Mouse (Mus musculus) lung, embryonic 15.5 days (tissue): ENCODE measurements around the gene Msh6. TPM values are rescaled to one million over a fixed set of nuclear protein-coding genes. Genes with fewer than 3 reads are reported as not detected.
"Not testable (repeated sequence)": the region's sequence is repeated elsewhere in the genome, so short reads cannot be mapped to it uniquely, and the experiment has no call there.

ENCODE experiments used
- ATAC-seq: fragments of 200-750 bp; cut with Nextera tagmentation; 2 replicates; pipeline ENCODE4 v1.8.0; 2017; ENCODE audit warnings: moderate number of reproducible peaks, borderline replicate concordance; ENCODE audit not compliant: low FRiP score, low TSS enrichment; ENCODE audit errors: extremely low read depth
- H3K27ac ChIP-seq: fragments of 300-500 bp; sonication (generic); 2 replicates; pipeline ENCODE4 v1.5.1; 2015; ENCODE audit warnings: moderate library complexity, mild to moderate bottlenecking, inconsistent platforms
- H3K27me3 ChIP-seq: fragments of 300-500 bp; sonication (generic); 2 replicates; pipeline ENCODE4 v1.6.1; 2015; ENCODE audit warnings: inconsistent platforms
- H3K36me3 ChIP-seq: fragments of 300-500 bp; sonication (generic); 2 replicates; pipeline ENCODE4 v1.6.1; 2015; ENCODE audit warnings: inconsistent platforms
- H3K4me1 ChIP-seq: fragments of 300-500 bp; sonication (generic); 2 replicates; pipeline ENCODE4 v1.6.1; 2015; ENCODE audit warnings: inconsistent platforms
- H3K4me2 ChIP-seq: fragments of 300-500 bp; sonication (generic); 2 replicates; pipeline ENCODE4 v1.6.1; 2015; ENCODE audit warnings: inconsistent platforms, mild to moderate bottlenecking, moderate library complexity
- H3K4me3 ChIP-seq: fragments of 300-500 bp; sonication (generic); 2 replicates; pipeline ENCODE4 v1.5.1; 2015; ENCODE audit warnings: mild to moderate bottlenecking, inconsistent platforms
- H3K9ac ChIP-seq: fragments of 300-500 bp; sonication (generic); 2 replicates; pipeline ENCODE4 v1.6.1; 2015; ENCODE audit warnings: inconsistent platforms
- H3K9me3 ChIP-seq: fragments of 300-500 bp; sonication (generic); 2 replicates; pipeline ENCODE4 v1.6.1; 2016; ENCODE audit warnings: inconsistent platforms
- WGBS: fragments of 180-500 bp; shearing (Covaris S2); methylation state at CpG from one replicate; pipeline ENCODE4 v1.1.7; 2015; 5-methylcytosine and 5-hydroxymethylcytosine counted together
- polyA plus RNA-seq: library from polyadenylated mRNA; unstranded; fragments of >200 nt; fragmentation: Nextera tagmentation; extraction: Ambion mirVana; gene quantifications from 2 replicates; pipeline ENCODE4 v1.2.1, GENCODE M21; 2015

The Msh6 gene
- polyA plus RNA-seq, 1 experiment from 2014 or later = 57.9 TPM

- 86% methylated on average over 20 of the region's 20 CpGs for WGBS
- Histone ChIP-seq H3K4me1 (0 out of 2 replicates have a peak, but pooled peaks cover 4% of the 10 kb centered on the region), H3K4me3 (no peak overlapping the region), H3K4me2 (no peak overlapping the region), H3K27me3 (no peaks in the 10 kb centered on the region), H3K36me3 (peaks cover 71% of the 10 kb centered on the region), H3K9ac (no peak overlapping the region), H3K9me3 (no peaks in the 10 kb centered on the region), H3K27ac (no peak overlapping the region)
- ATAC-seq = no peak
Measured at GRCm38 (mm10) chr17:87984440-87985214, 9.8 kb downstream of the Msh6 start.

- Histone ChIP-seq H3K4me3 (no peak overlapping the region), H3K9me3 (no peaks in the 10 kb centered on the region), H3K36me3 (peaks cover 78% of the 10 kb centered on the region), H3K4me1 (0 out of 2 replicates have a peak, but pooled peaks cover 4% of the 10 kb centered on the region), H3K9ac (no peak overlapping the region), H3K27ac (no peak overlapping the region), H3K4me2 (no peak overlapping the region), H3K27me3 (no peaks in the 10 kb centered on the region)
- no peak for ATAC-seq
- 79% methylated on average over 8 of the region's 8 CpGs for WGBS
Measured at GRCm38 (mm10) chr17:87985916-87986315, 11.1 kb downstream of the Msh6 start.

GRCm38 (mm10) chr17:87987507-87987906 is 12.6 kb downstream of the Msh6 start:
- H3K36me3 ChIP-seq = peaks cover 88% of the 10 kb centered on the region

GRCm38 (mm10) chr17:87992154-87992553 is 17.3 kb downstream of the Msh6 start:
- Histone ChIP-seq H3K36me3 (peaks cover 86% of the 10 kb centered on the region), H3K4me2 (no peak overlapping the region), H3K27me3 (no peaks in the 10 kb centered on the region), H3K9me3 (no peaks in the 10 kb centered on the region), H3K4me1 (no peaks in the 10 kb centered on the region), H3K9ac (no peak overlapping the region), H3K4me3 (no peak overlapping the region), H3K27ac (no peak overlapping the region)
- WGBS = 86% methylated on average over 3 of the region's 3 CpGs
- no peak for ATAC-seq

More at GRCm38 (mm10) chr17:87987507-87987906, 12.6 kb downstream of the Msh6 start:
- WGBS = 64% methylated on average over 6 of the region's 6 CpGs
- Histone ChIP-seq H3K27ac (no peak overlapping the region), H3K27me3 (no peaks in the 10 kb centered on the region), H3K9ac (no peak overlapping the region), H3K4me1 (0 out of 2 replicates have a peak, but pooled peaks cover 4% of the 10 kb centered on the region), H3K4me2 (no peak overlapping the region), H3K4me3 (no peak overlapping the region), H3K9me3 (no peaks in the 10 kb centered on the region)
- no peak for ATAC-seq

GRCm38 (mm10) chr17:87993338-87993737 is 18.5 kb downstream of the Msh6 start:
- Histone ChIP-seq H3K27ac (no peak overlapping the region), H3K36me3 (peaks cover 84% of the 10 kb centered on the region), H3K4me1 (no peaks in the 10 kb centered on the region), H3K27me3 (no peaks in the 10 kb centered on the region), H3K9me3 (no peaks in the 10 kb centered on the region), H3K4me2 (no peak overlapping the region), H3K4me3 (no peak overlapping the region), H3K9ac (no peak overlapping the region)
- ATAC-seq = no peak
- 77% methylated on average over 1 of the region's 1 CpGs for WGBS

- no peak for ATAC-seq
- no peak overlapping the region for H3K4me3 ChIP-seq
- H3K9ac ChIP-seq = no peak overlapping the region
- H3K4me1 ChIP-seq = no peaks in the 10 kb centered on the region
- WGBS = 78% methylated on average over 4 of the region's 4 CpGs
- no peaks in the 10 kb centered on the region for H3K27me3 ChIP-seq
- H3K36me3 ChIP-seq = peaks cover 78% of the 10 kb centered on the region
- H3K27ac ChIP-seq = no peak overlapping the region
- no peak overlapping the region for H3K4me2 ChIP-seq
- H3K9me3 ChIP-seq = no peaks in the 10 kb centered on the region
Measured at GRCm38 (mm10) chr17:87997808-87998207, 22.9 kb downstream of the Msh6 start.

GRCm38 (mm10) chr17:88004892-88005291 is 30.0 kb downstream of the Msh6 start:
- Histone ChIP-seq H3K9me3 (no peaks in the 10 kb centered on the region), H3K27ac (no peak overlapping the region), H3K4me2 (no peak overlapping the region), H3K36me3 (peaks cover 70% of the 10 kb centered on the region), H3K9ac (no peak overlapping the region), H3K4me3 (no peak overlapping the region), H3K27me3 (no peaks in the 10 kb centered on the region), H3K4me1 (no peaks in the 10 kb centered on the region)
- ATAC-seq = no peak
- WGBS = 97% methylated on average over 1 of the region's 1 CpGs

GRCm38 (mm10) chr17:88006956-88007355 is 32.1 kb downstream of the Msh6 start:
- Histone ChIP-seq H3K4me1 (no peaks in the 10 kb centered on the region), H3K9ac (no peak overlapping the region), H3K4me3 (no peak overlapping the region), H3K27me3 (no peaks in the 10 kb centered on the region), H3K27ac (no peak overlapping the region), H3K4me2 (no peak overlapping the region), H3K9me3 (no peaks in the 10 kb centered on the region), H3K36me3 (peaks cover 70% of the 10 kb centered on the region)
- WGBS = 73% methylated on average over 8 of the region's 8 CpGs
- no peak for ATAC-seq

- Histone ChIP-seq H3K9me3 (no peaks in the 10 kb centered on the region), H3K27ac (no peak overlapping the region), H3K27me3 (no peaks in the 10 kb centered on the region), H3K4me3 (no peak overlapping the region), H3K4me1 (no peaks in the 10 kb centered on the region), H3K4me2 (no peak overlapping the region), H3K36me3 (peaks cover 49% of the 10 kb centered on the region), H3K9ac (no peak overlapping the region)
- no peak for ATAC-seq
- WGBS = 88% methylated on average over 1 of the region's 1 CpGs
Measured at GRCm38 (mm10) chr17:88014456-88014855, 39.6 kb downstream of the Msh6 start.

- H3K27me3 ChIP-seq, ATAC-seq, H3K4me1 ChIP-seq, H3K4me3 ChIP-seq, H3K4me2 ChIP-seq, H3K9ac ChIP-seq, H3K9me3 ChIP-seq, H3K27ac ChIP-seq: not testable (repeated sequence)
- 90% methylated on average over 8 of the region's 8 CpGs for WGBS
- H3K36me3 ChIP-seq = peaks cover 37% of the 10 kb centered on the region
Measured at GRCm38 (mm10) chr17:88016027-88016426, 41.2 kb downstream of the Msh6 start.

GRCm38 (mm10) chr17:88023924-88024323 is 49.1 kb downstream of the Msh6 start:
- no peak for ATAC-seq
- Histone ChIP-seq H3K9ac (no peak overlapping the region), H3K27me3 (no peaks in the 10 kb centered on the region), H3K4me2 (no peak overlapping the region), H3K4me1 (no peaks in the 10 kb centered on the region), H3K27ac (no peak overlapping the region), H3K36me3 (no peaks in the 10 kb centered on the region), H3K4me3 (no peak overlapping the region), H3K9me3 (no peaks in the 10 kb centered on the region)
- WGBS = 78% methylated on average over 1 of the region's 1 CpGs

GRCm38 (mm10) chr17:88025227-88025626 is 50.4 kb downstream of the Msh6 start:
- no peak for ATAC-seq
- Histone ChIP-seq H3K9ac (no peak overlapping the region), H3K4me1 (no peaks in the 10 kb centered on the region), H3K36me3 (no peaks in the 10 kb centered on the region), H3K4me2 (no peak overlapping the region), H3K27me3 (no peaks in the 10 kb centered on the region), H3K4me3 (no peak overlapping the region), H3K9me3 (no peaks in the 10 kb centered on the region), H3K27ac (no peak overlapping the region)
- WGBS = 33% methylated on average over 4 of the region's 4 CpGs
